Mouse (Mus musculus): ENCODE data around the gene Tnni2. TPM values are rescaled to one million over a fixed set of nuclear protein-coding genes. Genes with fewer than 3 reads are reported as not detected.
"Not testable (repeated sequence)": the region's sequence is repeated elsewhere in the genome, so short reads cannot be mapped to it uniquely, and the experiment has no call there.

Tnni2 gene
- polyA plus RNA-seq, 1 experiment from 2014 or later, result not detected

DNA sequence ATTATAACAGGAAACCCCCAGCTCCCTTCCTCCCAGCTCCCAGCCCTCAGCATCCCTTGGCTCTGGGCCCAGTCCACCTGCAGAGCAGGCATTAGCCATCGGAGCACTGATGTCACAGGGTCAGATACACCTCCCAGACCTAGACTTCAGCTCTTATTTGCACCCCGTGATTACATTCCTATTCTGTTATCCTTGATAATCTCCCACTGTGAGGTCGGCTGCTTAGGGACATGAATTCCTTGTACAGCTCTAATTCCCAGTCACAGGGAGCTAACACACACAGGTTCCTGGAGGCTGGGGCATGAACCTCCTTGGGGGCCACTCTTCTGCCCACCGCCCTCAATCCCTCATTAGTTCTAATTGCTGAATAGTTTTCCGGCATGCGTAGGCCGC lies 40.9 kb upstream of the Tnni2 start:
- Histone ChIP-seq H3K27ac (replicated peaks; ENCODE audit: low read depth, low read length) (no peak overlapping the region), H3K9me3 (ENCODE audit: control insufficient read depth, low read length) (no peaks in the 10 kb centered on the region), H3K9ac (replicated peaks; ENCODE audit: low read length) (no peak overlapping the region), H3K4me2 (ENCODE audit: low read length) (no peak overlapping the region), H3K36me3 (ENCODE audit: control insufficient read depth, insufficient read depth, low read length) (no peaks in the 10 kb centered on the region), H3K4me1 (ENCODE audit: control insufficient read depth, insufficient read depth, low read length) (no peaks in the 10 kb centered on the region), H3K4me3 (replicated peaks; ENCODE audit: low read depth, low read length) (no peak overlapping the region), H3K27me3 (ENCODE audit: control insufficient read depth, insufficient read depth, low read length) (no peaks in the 10 kb centered on the region)
- DNase-seq, result no peak
- 36% methylated on average over 7 of the region's 7 CpGs for WGBS
- ATAC-seq (ENCODE audit: low FRiP score, low TSS enrichment), result no peak

GRCm38 (mm10) chr7:142403591-142403990 lies 38.0 kb upstream of the Tnni2 start:
- H3K9ac ChIP-seq (replicated peaks; ENCODE audit: low read length), result no peak overlapping the region
- H3K27ac ChIP-seq (replicated peaks; ENCODE audit: low read depth, low read length), result no peak overlapping the region
- H3K4me1 ChIP-seq (ENCODE audit: control insufficient read depth, insufficient read depth, low read length), result no peaks in the 10 kb centered on the region
- DNase-seq (no peak), ATAC-seq (ENCODE audit: low FRiP score, low TSS enrichment) (no peak)
- H3K27me3 ChIP-seq (ENCODE audit: control insufficient read depth, insufficient read depth, low read length), result no peaks in the 10 kb centered on the region
- H3K4me2 ChIP-seq (ENCODE audit: low read length), result no peak overlapping the region
- no peak overlapping the region for H3K4me3 ChIP-seq (replicated peaks; ENCODE audit: low read depth, low read length)
- WGBS, result 84% methylated on average over 4 of the region's 4 CpGs
- no peaks in the 10 kb centered on the region for H3K9me3 ChIP-seq (ENCODE audit: control insufficient read depth, low read length)
- no peaks in the 10 kb centered on the region for H3K36me3 ChIP-seq (ENCODE audit: control insufficient read depth, insufficient read depth, low read length)

GRCm38 (mm10) chr7:142405134-142405533 lies 36.5 kb upstream of the Tnni2 start:
- H3K9ac ChIP-seq (replicated peaks; ENCODE audit: low read length); H3K4me2 ChIP-seq (ENCODE audit: low read length); ATAC-seq (ENCODE audit: low FRiP score, low TSS enrichment); H3K27me3 ChIP-seq (ENCODE audit: control insufficient read depth, insufficient read depth, low read length); H3K36me3 ChIP-seq (ENCODE audit: control insufficient read depth, insufficient read depth, low read length); H3K27ac ChIP-seq (replicated peaks; ENCODE audit: low read depth, low read length); H3K4me1 ChIP-seq (ENCODE audit: control insufficient read depth, insufficient read depth, low read length); DNase-seq; H3K4me3 ChIP-seq (replicated peaks; ENCODE audit: low read depth, low read length); H3K9me3 ChIP-seq (ENCODE audit: control insufficient read depth, low read length): not testable (repeated sequence)
- WGBS, result 80% methylated on average over 5 of the region's 5 CpGs

DNA sequence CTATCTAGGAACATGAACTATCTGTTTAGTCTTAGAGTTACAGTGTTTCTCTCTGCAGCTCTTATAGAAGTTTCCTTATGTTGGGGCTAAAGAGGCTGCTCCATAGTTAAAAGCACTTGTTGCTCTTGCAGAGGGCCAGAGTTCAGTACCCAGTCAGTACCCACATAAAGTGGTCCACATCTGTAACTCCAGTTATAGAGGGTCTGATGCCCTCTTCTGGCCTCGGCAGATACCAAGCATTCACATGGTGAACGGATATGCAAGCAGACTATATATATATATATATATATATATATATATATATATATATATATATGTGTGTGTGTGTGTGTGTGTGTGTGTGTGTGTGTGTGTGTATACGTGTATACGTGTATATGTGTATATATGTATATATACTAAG lies 33.7 kb upstream of the Tnni2 start:
- H3K27ac ChIP-seq (replicated peaks; ENCODE audit: low read depth, low read length), result no peak overlapping the region
- DNase-seq (no peak), ATAC-seq (ENCODE audit: low FRiP score, low TSS enrichment) (no peak)
- H3K9me3 ChIP-seq (ENCODE audit: control insufficient read depth, low read length), result no peaks in the 10 kb centered on the region
- no peak overlapping the region for H3K9ac ChIP-seq (replicated peaks; ENCODE audit: low read length)
- H3K27me3 ChIP-seq (ENCODE audit: control insufficient read depth, insufficient read depth, low read length), result no peaks in the 10 kb centered on the region
- no peak overlapping the region for H3K4me2 ChIP-seq (ENCODE audit: low read length)
- H3K4me3 ChIP-seq (replicated peaks; ENCODE audit: low read depth, low read length), result no peak overlapping the region
- no peaks in the 10 kb centered on the region for H3K36me3 ChIP-seq (ENCODE audit: control insufficient read depth, insufficient read depth, low read length)
- no peaks in the 10 kb centered on the region for H3K4me1 ChIP-seq (ENCODE audit: control insufficient read depth, insufficient read depth, low read length)
- 78% methylated on average over 4 of the region's 4 CpGs for WGBS

DNA sequence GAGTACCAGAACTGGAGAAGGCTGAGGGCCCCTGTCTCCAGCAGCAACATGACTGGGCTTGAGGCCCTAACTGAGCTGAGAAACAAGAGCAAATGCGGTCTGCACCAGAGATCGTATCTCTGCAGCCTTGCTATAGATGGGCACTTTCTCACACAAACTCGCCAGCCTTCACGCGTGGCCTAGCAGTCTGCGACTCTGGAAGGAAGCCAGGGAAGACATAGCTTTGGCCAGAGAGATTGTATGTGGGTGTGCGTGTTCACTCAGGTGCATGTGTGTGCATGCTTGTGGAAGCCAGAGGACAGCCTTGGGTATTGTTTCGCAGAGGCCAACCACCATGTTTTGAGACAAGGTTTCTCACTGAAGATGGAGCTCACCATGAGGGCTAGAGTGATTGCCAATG lies 32.9 kb upstream of the Tnni2 start:
- Histone ChIP-seq H3K4me2 (ENCODE audit: low read length) (no peak overlapping the region), H3K27ac (replicated peaks; ENCODE audit: low read depth, low read length) (no peak overlapping the region), H3K9me3 (ENCODE audit: control insufficient read depth, low read length) (no peaks in the 10 kb centered on the region), H3K9ac (replicated peaks; ENCODE audit: low read length) (no peak overlapping the region), H3K36me3 (ENCODE audit: control insufficient read depth, insufficient read depth, low read length) (no peaks in the 10 kb centered on the region), H3K4me3 (replicated peaks; ENCODE audit: low read depth, low read length) (no peak overlapping the region), H3K27me3 (ENCODE audit: control insufficient read depth, insufficient read depth, low read length) (no peaks in the 10 kb centered on the region), H3K4me1 (ENCODE audit: control insufficient read depth, insufficient read depth, low read length) (no peaks in the 10 kb centered on the region)
- ATAC-seq (ENCODE audit: low FRiP score, low TSS enrichment) (no peak), DNase-seq (no peak)
- 93% methylated on average over 8 of the region's 8 CpGs for WGBS

- 85% methylated on average over 3 of the region's 3 CpGs for WGBS
- no peaks in the 10 kb centered on the region for H3K4me1 ChIP-seq (ENCODE audit: control insufficient read depth, insufficient read depth, low read length)
- no peak overlapping the region for H3K4me2 ChIP-seq (ENCODE audit: low read length)
- no peak overlapping the region for H3K4me3 ChIP-seq (replicated peaks; ENCODE audit: low read depth, low read length)
- H3K9me3 ChIP-seq (ENCODE audit: control insufficient read depth, low read length), result no peaks in the 10 kb centered on the region
- H3K9ac ChIP-seq (replicated peaks; ENCODE audit: low read length), result no peak overlapping the region
- no peaks in the 10 kb centered on the region for H3K27me3 ChIP-seq (ENCODE audit: control insufficient read depth, insufficient read depth, low read length)
- DNase-seq (no peak), ATAC-seq (ENCODE audit: low FRiP score, low TSS enrichment) (no peak)
- no peak overlapping the region for H3K27ac ChIP-seq (replicated peaks; ENCODE audit: low read depth, low read length)
- H3K36me3 ChIP-seq (ENCODE audit: control insufficient read depth, insufficient read depth, low read length), result no peaks in the 10 kb centered on the region
Observed at GRCm38 (mm10) chr7:142409603-142410002, 32.0 kb upstream of the Tnni2 start.

- Histone ChIP-seq H3K4me2 (ENCODE audit: low read length) (no peak overlapping the region), H3K36me3 (ENCODE audit: control insufficient read depth, insufficient read depth, low read length) (no peaks in the 10 kb centered on the region), H3K4me1 (ENCODE audit: control insufficient read depth, insufficient read depth, low read length) (no peaks in the 10 kb centered on the region), H3K9me3 (ENCODE audit: control insufficient read depth, low read length) (no peaks in the 10 kb centered on the region), H3K9ac (replicated peaks; ENCODE audit: low read length) (no peak overlapping the region), H3K27ac (replicated peaks; ENCODE audit: low read depth, low read length) (no peak overlapping the region), H3K27me3 (ENCODE audit: control insufficient read depth, insufficient read depth, low read length) (no peaks in the 10 kb centered on the region), H3K4me3 (replicated peaks; ENCODE audit: low read depth, low read length) (no peak overlapping the region)
- WGBS, result 93% methylated on average over 6 of the region's 6 CpGs
- DNase-seq (no peak), ATAC-seq (ENCODE audit: low FRiP score, low TSS enrichment) (no peak)
Observed at GRCm38 (mm10) chr7:142413285-142413684, 28.3 kb upstream of the Tnni2 start.

- ATAC-seq (ENCODE audit: low FRiP score, low TSS enrichment), result no peak
Observed at GRCm38 (mm10) chr7:142415314-142415713, 26.3 kb upstream of the Tnni2 start.

GRCm38 (mm10) chr7:142416225-142416624 lies 25.4 kb upstream of the Tnni2 start:
- 71% methylated on average over 3 of the region's 3 CpGs for WGBS
- no peak overlapping the region for H3K4me3 ChIP-seq (replicated peaks; ENCODE audit: low read depth, low read length)
- H3K36me3 ChIP-seq (ENCODE audit: control insufficient read depth, insufficient read depth, low read length), result no peaks in the 10 kb centered on the region
- no peaks in the 10 kb centered on the region for H3K27me3 ChIP-seq (ENCODE audit: control insufficient read depth, insufficient read depth, low read length)
- H3K4me1 ChIP-seq (ENCODE audit: control insufficient read depth, insufficient read depth, low read length), result no peaks in the 10 kb centered on the region
- ATAC-seq (ENCODE audit: low FRiP score, low TSS enrichment), result no peak
- H3K27ac ChIP-seq (replicated peaks; ENCODE audit: low read depth, low read length), result no peak overlapping the region
- no peak overlapping the region for H3K4me2 ChIP-seq (ENCODE audit: low read length)
- no peak for DNase-seq
- no peaks in the 10 kb centered on the region for H3K9me3 ChIP-seq (ENCODE audit: control insufficient read depth, low read length)
- H3K9ac ChIP-seq (replicated peaks; ENCODE audit: low read length), result no peak overlapping the region

More at GRCm38 (mm10) chr7:142415314-142415713, 26.3 kb upstream of the Tnni2 start:
- Histone ChIP-seq H3K9me3 (ENCODE audit: control insufficient read depth, low read length) (no peaks in the 10 kb centered on the region), H3K36me3 (ENCODE audit: control insufficient read depth, insufficient read depth, low read length) (no peaks in the 10 kb centered on the region), H3K27ac (replicated peaks; ENCODE audit: low read depth, low read length) (no peak overlapping the region), H3K4me2 (ENCODE audit: low read length) (no peak overlapping the region), H3K4me3 (replicated peaks; ENCODE audit: low read depth, low read length) (no peak overlapping the region), H3K9ac (replicated peaks; ENCODE audit: low read length) (no peak overlapping the region), H3K4me1 (ENCODE audit: control insufficient read depth, insufficient read depth, low read length) (no peaks in the 10 kb centered on the region), H3K27me3 (ENCODE audit: control insufficient read depth, insufficient read depth, low read length) (no peaks in the 10 kb centered on the region)
- DNase-seq, result no peak
- 65% methylated on average over 4 of the region's 4 CpGs for WGBS

Measured in midbrain, embryonic 14.5 days (tissue).